Mouse (Mus musculus) ES-Bruce4 (cell line): ENCODE measurements at regions not wholly inside any gene's neighbourhood (a gene's known extent, or its start where the extent isn't known, plus 50 kb on each side); places are given as distances from the start of the nearest gene placed in this dataset.

Experiments
- H3K27ac ChIP-seq: 2 replicates; pipeline ENCODE4 v1.5.1; 2012; ENCODE audit warnings: low read length, inconsistent platforms; ENCODE audit not compliant: insufficient read depth
- H3K27me3 ChIP-seq: 2 replicates; pipeline ENCODE4 v1.6.1; 2012; ENCODE audit warnings: mild to moderate bottlenecking, low read length, inconsistent platforms; ENCODE audit not compliant: control insufficient read depth, poor library complexity, insufficient read depth, severe bottlenecking
- H3K36me3 ChIP-seq: 2 replicates; pipeline ENCODE4 v1.6.1; 2012; ENCODE audit warnings: inconsistent platforms, mild to moderate bottlenecking, low read length, moderate library complexity; ENCODE audit not compliant: control insufficient read depth, poor library complexity, insufficient read depth, severe bottlenecking
- H3K4me1 ChIP-seq: one replicate; pipeline ENCODE4 v1.8.1; 2011; ENCODE audit warnings: low read length; ENCODE audit not compliant: control insufficient read depth, insufficient read depth
- H3K4me3 ChIP-seq: 2 replicates; pipeline ENCODE4 v1.5.1; 2011; ENCODE audit warnings: low read depth, mild to moderate bottlenecking, low read length
- H3K9ac ChIP-seq: 2 replicates; pipeline ENCODE4 v1.6.1; 2012; ENCODE audit warnings: low read depth, mild to moderate bottlenecking, inconsistent platforms; ENCODE audit not compliant: poor library complexity, severe bottlenecking
- H3K9me3 ChIP-seq: replicated peaks from 2 replicates; pipeline ENCODE4 v1.6.1; 2012; ENCODE audit warnings: mild to moderate bottlenecking, low read length, inconsistent platforms; ENCODE audit not compliant: control insufficient read depth, poor library complexity, insufficient read depth, severe bottlenecking
- CTCF ChIP-seq: IDR thresholded peaks from one replicate; pipeline ENCODE4 v1.8.1; 2011; ENCODE audit warnings: low read depth, low read length
- EP300 ChIP-seq: IDR thresholded peaks from 2 replicates; pipeline ENCODE4 v1.6.1; 2011; ENCODE audit warnings: low read depth, low read length; ENCODE audit not compliant: insufficient read depth
- POLR2A ChIP-seq: IDR thresholded peaks from one replicate; pipeline ENCODE4 v1.8.1; 2011; ENCODE audit warnings: low read length; ENCODE audit not compliant: insufficient read depth

DNA sequence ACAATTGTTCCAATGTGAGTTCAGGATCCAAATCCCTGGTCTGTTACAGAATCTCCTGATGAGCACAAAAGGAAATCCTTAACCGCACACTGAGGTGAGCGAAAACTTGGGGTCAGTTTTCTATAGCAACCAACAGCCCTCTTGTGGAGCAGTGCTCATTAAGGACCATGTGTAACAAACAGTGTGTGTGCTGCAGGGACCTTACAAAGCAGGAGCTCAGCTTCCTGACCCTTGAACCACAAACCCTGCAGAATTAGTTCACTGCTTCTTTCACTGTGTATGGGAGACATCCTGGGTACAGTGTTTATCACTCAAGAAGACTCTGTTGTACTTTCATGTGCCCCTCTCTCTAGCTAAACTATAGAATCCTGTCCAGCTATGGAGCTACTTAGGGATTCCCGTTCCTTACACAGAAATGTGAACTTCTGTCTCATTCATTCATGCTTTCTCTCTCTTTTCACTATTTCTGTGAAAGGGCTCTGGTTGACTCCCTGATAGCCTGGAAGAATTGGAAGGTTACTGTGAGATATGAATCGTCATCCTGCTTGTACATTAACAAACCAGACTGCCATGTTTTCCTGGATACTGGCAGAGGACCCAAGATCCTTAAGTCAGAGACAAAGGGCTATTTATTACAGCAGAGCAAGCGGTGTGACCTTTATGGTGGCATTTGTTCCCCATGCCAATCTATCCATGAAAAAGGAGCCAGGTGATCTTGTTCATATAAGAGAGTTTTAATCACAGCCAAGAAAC is 100.5 kb upstream of the Pde3a start:
- H3K36me3 ChIP-seq = no peaks in the 10 kb centered on the region
- no peak overlapping the region for H3K4me3 ChIP-seq
- H3K9ac ChIP-seq = no peak overlapping the region
- H3K27ac ChIP-seq = no peak overlapping the region
- H3K27me3 ChIP-seq = no peaks in the 10 kb centered on the region
- no peaks in the 10 kb centered on the region for H3K9me3 ChIP-seq
- TF ChIP-seq CTCF (no peak), EP300 (no peak), POLR2A (no peak)
- H3K4me1 ChIP-seq = no peaks in the 10 kb centered on the region

GRCm38 (mm10) chr6:141149170-141149917 is 99.7 kb upstream of the Pde3a start:
- H3K4me3 ChIP-seq = no peak overlapping the region

GRCm38 (mm10) chr6:141159326-141159725 is 89.7 kb upstream of the Pde3a start:
- Histone ChIP-seq H3K27ac (no peak overlapping the region), H3K36me3 (no peaks in the 10 kb centered on the region), H3K4me1 (no peaks in the 10 kb centered on the region), H3K9ac (no peak overlapping the region), H3K27me3 (no peaks in the 10 kb centered on the region), H3K4me3 (no peak overlapping the region), H3K9me3 (no peaks in the 10 kb centered on the region)
- TF ChIP-seq EP300 (no peak), CTCF (no peak), POLR2A (no peak)

More at GRCm38 (mm10) chr6:141149170-141149917, 99.7 kb upstream of the Pde3a start:
- Histone ChIP-seq H3K4me1 (no peaks in the 10 kb centered on the region), H3K36me3 (no peaks in the 10 kb centered on the region), H3K27ac (no peak overlapping the region), H3K27me3 (no peaks in the 10 kb centered on the region), H3K9me3 (no peaks in the 10 kb centered on the region), H3K9ac (no peak overlapping the region)
- TF ChIP-seq POLR2A (no peak), EP300 (no peak), CTCF (no peak)

- Histone ChIP-seq H3K9me3 (no peaks in the 10 kb centered on the region), H3K4me1 (no peaks in the 10 kb centered on the region), H3K9ac (no peak overlapping the region), H3K4me3 (no peak overlapping the region), H3K36me3 (no peaks in the 10 kb centered on the region), H3K27ac (no peak overlapping the region), H3K27me3 (no peaks in the 10 kb centered on the region)
- TF ChIP-seq CTCF (no peak), EP300 (no peak), POLR2A (no peak)
Observed at GRCm38 (mm10) chr6:141161626-141162233, 87.3 kb upstream of the Pde3a start.

DNA sequence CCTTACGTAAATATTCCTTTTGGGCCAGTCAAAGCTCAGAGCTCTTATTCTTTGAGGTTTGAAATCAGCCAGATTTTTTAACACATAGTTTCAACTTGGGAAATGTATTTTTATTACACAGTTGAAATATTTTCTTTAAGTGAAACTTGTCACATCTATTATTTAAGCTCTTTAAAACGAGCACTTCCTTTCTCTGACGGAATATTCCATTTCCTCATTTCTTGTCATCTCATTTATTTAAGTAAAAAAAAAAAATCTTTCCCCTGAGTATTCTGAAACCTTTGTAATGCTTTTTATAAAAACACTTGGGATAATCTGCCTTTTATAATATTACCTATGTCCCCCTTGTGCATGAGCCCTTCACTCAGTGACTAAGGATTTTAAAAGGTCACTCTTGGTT is 81.8 kb upstream of the Pde3a start:
- no peaks in the 10 kb centered on the region for H3K36me3 ChIP-seq
- H3K4me1 ChIP-seq = no peaks in the 10 kb centered on the region
- H3K9ac ChIP-seq = no peak overlapping the region
- H3K4me3 ChIP-seq = no peak overlapping the region
- H3K27ac ChIP-seq = no peak overlapping the region
- TF ChIP-seq POLR2A = no peak
- TF ChIP-seq EP300 = no peak
- no peak for TF ChIP-seq CTCF
- H3K9me3 ChIP-seq = no peaks in the 10 kb centered on the region
- no peaks in the 10 kb centered on the region for H3K27me3 ChIP-seq

GRCm38 (mm10) chr6:141168356-141168755 is 80.7 kb upstream of the Pde3a start:
- Histone ChIP-seq H3K9ac (no peak overlapping the region), H3K27me3 (no peaks in the 10 kb centered on the region), H3K4me3 (no peak overlapping the region), H3K4me1 (no peaks in the 10 kb centered on the region), H3K9me3 (no peaks in the 10 kb centered on the region), H3K36me3 (no peaks in the 10 kb centered on the region), H3K27ac (no peak overlapping the region)
- TF ChIP-seq EP300 = no peak
- no peak for TF ChIP-seq POLR2A
- TF ChIP-seq CTCF = no peak
